Mouse (Mus musculus) lung, postnatal 4 days (tissue): ENCODE measurements around the gene Wee1.
A peak's percentile ranks its signal among the peaks of the same experiment; 100 is the strongest.
"Not testable (repeated sequence)": the region's sequence is repeated elsewhere in the genome, so short reads cannot be mapped to it uniquely, and the experiment has no call there.

ENCODE experiments used
- DNase-seq, 2 experiments: peaks; one replicate each; pipeline ENCODE4 v3.0.0; 2021

Wee1 gene

DNA sequence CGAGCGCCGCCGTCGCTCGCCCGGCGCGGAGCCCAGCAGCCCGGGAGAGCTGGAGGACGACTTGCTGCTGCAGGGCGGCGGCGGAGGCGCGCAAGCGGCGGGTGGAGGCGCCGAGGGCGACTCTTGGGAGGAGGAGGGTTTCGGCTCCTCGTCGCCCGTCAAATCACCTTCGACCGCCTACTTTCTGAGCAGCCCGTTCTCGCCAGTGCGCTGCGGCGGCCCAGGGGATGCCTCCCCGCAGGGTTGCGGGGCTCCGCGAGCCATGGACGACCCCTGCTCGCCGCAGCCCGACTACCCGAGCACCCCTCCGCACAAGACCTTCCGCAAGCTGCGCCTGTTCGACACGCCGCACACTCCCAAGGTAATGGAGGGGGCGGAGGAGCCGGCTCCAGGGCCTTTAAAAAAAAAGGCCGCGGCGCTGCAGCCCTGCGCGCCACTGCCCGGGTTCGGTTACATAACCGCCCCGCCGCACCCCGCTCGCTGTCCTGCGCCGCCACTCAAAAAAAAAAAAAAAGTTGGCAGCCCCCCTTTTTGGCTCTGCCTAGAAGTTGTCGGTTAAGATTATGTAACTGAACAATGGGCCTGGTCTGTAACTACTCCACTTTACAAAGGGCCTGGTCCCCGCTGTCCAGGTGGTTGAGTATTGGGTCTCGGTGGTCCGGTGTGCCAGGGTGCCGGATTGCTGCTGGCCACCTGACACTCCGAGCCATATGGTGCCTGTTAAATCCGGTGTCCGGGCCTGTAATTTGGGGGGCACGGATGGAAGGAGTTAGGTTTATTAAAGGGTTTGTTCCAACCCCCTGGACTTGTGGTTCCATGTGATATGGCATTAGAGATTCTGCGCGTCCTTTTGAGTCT, 948 bp downstream of the Wee1 start:
- DNase-seq, result peak; percentile 71 to 86

DNA sequence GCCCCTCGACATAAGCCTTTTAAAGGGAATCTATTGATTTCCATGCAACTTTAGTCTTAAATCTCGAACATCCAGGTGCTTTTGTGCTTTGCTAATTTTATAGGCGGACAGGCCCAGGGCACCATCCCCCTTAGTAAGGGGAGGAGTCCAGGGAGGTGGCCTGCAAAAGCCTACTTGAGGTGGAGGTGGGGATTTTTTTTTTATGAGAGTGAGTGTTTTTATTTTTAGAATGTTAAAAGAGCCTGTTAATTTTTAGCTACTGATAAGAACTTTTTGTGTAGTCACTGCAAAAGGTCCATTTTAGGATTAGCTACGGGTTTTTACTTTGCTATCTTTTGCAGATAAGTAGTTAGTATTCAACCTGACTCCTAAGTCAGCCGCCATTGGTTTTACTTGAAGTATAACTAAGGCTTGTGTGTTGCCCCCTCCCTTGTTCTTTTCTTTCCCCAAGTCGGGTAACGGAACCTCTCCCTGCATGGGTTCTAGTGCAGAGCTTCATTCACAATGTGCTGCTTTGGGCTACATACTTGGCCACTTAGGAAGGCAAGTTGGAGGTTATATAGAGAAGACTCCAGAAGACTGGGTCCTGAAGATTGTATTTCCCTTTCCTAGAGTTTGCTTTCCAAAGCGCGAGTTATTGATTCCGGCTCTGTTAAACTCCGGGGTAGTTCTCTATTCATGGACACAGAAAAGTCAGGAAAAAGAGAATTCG, 2.2 kb downstream of the Wee1 start:
- DNase-seq, result peak; percentile 13 to 42

DNA sequence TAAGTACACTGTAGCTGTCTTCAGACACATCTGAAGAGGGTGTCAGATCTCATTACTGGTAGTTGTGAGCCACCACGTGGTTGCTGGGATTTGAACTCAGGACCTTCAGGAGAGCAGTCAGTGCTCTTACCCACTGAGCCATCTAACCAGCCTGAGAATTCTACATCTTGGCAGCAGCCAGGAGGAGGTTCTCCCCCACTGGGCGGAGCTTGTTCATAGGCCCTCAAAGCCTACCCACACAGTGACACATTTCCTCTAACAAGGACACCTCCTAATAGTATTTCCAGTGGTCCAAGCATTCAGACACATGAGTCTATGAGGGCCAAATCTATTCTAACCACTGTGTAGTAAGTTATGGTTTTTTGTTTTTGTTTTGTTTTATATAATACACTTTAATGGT, 6.7 kb downstream of the Wee1 start:
- no peak for DNase-seq

DNA sequence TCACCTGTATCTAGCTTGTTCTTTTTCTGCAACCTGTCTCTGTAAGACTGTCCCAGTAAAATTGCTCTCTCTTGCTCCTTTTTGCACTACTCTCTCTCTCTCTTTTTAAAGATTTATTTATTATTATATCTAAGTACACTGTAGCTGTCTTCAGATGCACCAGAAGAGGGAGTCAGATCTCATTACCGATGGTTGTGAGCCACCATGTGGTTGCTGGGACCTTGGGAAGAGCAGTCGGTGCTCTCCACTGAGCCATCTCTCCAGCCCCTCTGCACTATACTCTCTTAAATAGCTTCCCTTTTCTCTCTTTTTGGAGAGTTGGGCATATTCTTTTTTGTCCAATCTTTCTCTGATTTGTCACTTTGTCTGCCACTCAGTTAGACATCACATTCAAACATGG, 10.4 kb downstream of the Wee1 start:
- not testable (repeated sequence) for DNase-seq

DNA sequence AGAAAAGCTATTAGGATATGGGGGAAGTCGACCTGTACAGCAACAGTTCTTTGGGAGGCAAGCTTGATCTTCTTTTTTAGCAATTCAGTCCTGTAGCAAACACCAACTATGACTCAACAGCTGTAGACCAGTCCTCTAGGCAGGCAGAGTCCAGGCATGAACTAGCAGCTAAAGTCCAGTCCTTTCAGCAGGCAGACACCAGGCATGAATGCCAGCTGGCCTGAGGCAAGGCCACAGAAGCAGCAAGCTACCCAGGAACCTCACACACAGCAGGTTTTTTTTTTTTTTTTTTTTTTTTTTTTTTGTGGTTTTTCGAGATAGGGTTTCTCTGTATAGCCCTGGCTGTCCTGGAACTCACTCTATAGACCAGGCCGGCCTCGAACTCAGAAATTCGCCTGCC, 12.1 kb downstream of the Wee1 start:
- no peak for DNase-seq

DNA sequence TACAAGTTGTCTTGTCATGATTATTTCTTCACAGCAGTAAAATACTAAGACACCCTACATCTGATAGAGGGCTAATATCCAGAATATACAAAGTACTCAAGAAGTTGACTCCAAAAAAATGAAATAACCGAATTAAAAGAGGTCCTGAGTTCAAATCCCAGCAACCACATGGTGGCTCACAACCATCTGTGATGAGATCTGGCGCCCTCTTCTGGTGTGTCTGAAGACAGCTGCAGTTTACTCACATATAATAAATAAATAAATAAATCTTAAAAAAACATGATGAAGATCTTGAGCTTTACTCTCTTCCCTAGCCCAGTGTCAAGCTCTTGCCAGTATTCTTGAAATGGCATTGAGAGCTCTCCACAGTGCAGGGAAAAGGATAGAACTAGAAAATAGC, 16.7 kb downstream of the Wee1 start:
- no peak for DNase-seq

DNA sequence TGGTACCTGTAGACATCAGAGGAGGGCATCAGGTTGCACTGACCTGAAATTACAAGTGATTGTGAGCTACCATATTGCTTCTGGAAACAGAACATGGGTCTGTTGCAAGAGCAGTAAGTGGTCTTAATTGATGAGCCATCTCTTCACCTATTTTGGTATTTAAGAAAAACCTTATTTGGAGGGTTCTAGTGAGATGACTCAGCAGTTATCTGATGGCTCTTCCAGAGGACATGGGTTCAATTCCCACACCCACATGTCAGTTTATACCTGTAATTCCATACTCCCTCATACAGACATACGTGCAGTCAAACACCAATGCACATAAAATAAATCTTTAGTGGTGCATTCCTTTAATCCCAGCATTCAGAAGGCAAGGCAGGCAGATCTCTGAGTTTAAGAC, 22.0 kb downstream of the Wee1 start:
- DNase-seq, result no peak

DNA sequence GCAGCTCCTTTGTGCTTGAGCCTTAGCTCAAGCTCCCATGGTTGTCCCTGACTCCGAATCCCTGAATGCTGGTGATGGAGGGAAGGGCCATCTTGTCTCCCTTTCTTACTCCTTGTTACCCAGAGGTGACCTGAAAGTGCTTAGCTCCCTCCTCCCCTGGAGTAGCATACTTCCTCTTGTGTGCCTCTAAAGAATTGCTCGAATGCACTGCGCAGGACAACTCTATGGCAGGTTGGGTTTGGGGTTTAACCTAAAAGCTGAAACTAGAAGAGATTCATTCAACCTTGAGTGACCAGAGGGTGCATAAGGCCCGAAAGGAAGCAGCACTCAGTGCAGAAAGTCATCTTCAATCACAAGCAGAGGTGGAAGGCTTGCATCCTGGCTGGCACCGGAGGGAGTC, 31.0 kb downstream of the Wee1 start:
- DNase-seq, result no peak

DNA sequence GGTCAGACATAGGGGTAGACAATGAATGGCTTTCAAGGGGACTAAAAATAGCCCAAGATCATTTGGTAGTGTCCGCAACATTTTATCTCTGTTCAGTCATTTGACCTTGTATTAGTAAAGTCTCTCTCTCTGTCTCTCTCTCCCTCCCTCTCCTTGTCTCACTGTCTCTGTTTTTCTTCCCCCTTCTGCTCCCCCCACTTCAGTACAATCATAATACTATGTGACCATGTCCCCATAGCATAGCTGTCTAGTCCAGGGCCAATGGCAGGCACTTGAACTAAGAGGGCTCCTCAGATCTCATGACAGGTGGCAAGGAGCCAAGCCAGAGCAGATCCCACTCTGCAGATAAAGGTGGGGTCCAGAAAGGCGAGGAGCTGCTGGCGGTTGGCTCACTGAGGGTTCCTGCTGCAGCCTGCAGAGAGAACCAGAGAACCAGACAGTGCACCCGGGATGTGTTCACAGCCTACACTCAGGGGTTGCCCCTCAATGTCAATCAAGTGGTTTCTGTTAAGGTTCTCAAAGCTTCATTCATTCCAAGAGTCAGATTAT, 34.9 kb downstream of the Wee1 start:
- peak; percentile 22 to 49 for DNase-seq

DNA sequence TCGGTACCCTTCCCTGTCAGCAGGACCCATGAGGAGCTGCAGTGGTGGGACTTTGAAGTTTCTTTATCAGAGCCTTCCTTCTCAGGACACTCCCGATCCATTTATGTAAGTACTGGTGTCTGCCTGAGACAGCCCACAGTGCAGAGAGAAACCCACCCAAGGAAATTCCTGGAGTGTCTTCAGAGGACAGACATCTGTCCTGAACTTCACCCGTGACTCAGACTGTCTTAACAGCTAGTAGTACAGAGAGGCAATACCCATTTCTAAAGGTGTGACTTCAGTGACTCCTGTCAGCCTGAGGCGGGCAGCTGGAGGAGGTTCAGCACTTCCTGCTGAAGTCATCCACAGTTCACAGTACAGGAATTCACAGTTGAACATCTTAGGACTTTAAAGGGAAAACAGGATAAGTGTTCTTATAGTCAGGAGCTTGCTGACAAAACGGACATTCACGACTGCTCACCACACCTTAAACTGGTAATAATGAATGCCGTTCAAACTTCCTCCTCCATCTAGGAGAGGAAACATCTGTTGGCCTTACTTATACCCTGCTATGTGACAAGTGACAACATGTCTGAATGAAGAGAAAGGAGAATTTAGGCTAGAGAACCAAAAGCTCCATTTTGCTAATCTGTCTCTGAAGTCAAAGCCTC, 35.5 kb downstream of the Wee1 start:
- DNase-seq, result peak; percentile 32 to 44

DNA sequence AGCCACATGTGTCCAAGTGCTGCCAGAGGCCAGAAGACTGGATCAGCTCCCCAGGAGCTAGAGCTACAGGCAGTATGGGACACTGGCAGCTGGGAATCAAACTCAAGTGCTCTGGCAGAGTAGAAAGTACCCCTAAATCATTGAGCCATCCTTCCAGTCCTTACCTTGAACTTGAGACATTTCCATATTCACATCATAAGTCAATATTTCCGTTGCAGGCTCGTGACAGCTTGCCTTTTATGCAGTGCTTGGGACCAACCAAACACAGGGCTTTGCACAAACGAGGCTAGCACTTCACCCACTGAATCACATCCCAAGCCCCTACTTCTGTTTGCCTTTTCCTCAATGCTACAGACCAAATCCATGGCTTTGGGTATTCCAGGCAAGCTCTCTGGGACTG, 36.2 kb downstream of the Wee1 start:
- DNase-seq, result no peak

DNA sequence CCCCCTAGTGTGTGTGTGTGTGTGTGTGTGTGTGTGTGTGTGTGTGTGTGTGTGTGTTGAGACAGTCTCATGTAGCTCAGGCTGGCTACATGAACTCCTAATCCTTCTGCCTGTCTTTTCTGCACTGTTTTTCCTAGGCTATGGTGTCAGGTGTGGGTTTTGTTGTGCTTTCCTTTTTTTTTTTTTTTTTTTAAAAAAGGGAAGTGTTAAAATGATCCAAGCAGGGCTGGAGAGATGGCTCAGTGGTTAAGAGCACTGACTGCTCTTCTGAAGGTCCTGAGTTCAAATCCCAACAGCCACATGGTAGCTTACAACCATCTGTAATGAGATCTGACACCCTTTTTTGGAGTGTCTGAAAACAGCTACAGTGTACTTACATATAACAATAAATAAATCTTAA, 38.3 kb downstream of the Wee1 start:
- DNase-seq, result not testable (repeated sequence)

DNA sequence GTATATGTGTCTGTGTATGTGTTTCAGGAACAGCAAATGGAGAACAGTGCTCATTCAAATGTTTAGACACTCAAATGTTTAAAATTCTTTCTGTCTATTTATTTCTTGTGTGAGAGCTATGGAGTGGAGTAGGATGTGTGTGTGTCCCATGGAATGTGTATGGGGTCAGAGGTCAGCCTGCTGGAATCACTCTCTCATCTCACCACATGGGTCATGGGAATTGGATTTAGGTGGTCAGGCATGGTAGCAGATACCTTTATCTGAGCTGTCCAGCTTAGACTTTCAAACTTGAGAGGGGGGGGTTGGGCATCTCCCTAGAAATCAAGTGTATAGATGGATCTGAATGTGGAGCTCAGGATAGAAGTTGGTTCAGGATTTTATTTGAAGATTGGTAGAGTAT, 38.8 kb downstream of the Wee1 start:
- no peak for DNase-seq

DNA sequence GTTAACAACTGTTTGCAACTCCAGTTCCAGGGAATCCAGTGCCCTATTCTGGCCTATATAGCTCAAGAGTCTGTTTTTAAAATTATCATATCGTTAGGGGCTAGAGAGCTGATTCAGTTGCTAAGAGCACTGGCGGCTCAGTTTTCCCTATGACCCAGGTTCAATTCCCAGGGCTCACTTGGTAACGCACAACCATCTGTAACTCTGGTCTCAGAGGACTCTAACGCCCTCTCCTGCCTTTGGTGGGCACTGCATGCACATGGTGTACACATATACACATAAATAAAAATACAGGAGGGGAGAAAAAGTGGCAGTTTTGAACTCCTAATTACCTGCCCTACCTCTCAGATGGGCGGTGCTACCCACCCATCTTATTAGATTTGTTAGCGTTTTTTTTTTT, 41.2 kb downstream of the Wee1 start:
- no peak for DNase-seq

DNA sequence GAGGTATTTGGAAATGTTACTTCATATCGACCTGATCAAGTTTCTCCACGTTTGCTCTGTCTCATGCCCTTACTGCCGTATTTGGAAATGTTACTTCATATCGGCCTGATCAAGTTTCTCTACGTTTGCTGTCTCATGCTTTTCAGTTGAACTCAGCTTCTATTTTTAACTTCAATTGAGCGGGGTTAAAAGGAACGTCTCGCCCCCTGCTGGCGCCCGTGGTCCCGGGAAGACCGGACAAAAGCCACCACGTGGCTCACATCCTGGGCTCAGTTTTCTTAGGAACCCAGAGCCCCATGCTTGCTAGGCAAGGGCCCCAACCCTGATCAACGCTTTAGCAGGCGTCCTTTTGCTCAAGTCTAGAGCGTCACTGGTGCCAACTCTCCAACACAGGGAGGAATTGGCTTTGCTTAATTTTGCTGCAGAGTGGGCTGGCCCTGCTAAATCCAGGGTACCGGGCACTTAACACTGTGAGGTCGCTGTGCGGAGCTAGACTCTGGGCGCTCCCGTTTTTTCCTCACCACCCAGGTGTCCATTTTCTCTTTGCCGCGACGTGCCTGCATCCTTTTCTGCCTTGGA, 42.3 kb downstream of the Wee1 start:
- peak; percentile 91 to 92 for DNase-seq

DNA sequence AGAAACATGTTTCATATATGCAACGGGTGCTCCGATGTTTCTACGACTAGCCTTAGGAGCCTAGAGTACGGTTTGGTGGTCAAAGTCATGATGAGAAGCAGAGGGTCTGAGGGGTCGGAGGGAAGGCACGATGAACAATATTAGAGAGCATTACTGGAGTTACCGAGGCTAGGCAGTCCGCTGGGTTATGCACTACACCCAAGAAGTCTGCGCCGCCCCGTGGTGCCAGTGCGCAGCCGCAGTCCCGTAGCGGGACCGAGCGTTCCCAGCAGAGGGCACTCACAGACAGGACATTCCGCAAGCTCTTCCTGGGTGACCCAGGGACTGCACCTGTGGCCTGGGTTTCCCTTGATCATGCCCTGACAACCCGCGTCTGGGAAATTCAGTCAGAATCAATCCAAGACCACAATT, 42.9 kb downstream of the Wee1 start:
- peak; percentile 94 to 97 for DNase-seq

DNA sequence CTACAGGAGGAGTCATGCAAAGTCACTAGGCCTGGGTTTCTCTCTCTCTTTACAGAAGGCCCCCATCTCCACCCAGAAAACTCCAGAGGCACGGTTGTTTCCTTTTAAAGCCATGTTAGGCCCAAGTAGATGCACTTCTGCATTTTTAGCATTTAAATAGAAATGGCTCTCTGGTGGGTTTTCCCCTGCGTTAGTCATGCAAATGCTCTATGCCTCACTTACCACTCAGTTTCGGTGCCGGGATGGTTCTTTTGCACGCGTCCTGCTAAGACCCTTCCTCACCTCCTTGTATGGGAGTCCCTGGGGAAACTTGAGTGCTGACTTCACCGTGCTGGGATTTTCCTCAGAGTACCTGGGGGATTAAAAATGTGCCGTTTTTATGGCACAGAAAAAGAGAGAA, 44.4 kb downstream of the Wee1 start:
- DNase-seq, result peak in 1 of 2 experiments; percentile 16

DNA sequence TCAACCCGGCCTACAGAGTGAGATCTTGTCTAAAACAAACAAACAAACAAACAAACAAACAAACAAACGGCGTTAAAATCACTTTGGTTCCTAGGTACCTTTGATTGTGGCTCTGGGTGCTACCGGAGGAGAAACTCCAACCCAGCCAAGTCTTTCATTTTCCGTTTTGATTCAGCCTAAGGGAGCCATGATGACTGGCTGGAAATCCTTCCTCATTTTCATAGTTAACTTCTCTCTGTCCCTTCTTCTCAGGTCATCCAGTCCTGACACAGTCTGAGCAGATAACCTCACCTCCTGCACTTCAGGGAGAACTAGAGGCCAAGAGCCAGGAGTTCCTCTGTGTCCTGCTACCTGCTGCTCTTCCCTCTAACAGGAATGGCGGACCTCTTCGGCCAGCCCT, 57.4 kb downstream of the Wee1 start:
- no peak for DNase-seq

DNA sequence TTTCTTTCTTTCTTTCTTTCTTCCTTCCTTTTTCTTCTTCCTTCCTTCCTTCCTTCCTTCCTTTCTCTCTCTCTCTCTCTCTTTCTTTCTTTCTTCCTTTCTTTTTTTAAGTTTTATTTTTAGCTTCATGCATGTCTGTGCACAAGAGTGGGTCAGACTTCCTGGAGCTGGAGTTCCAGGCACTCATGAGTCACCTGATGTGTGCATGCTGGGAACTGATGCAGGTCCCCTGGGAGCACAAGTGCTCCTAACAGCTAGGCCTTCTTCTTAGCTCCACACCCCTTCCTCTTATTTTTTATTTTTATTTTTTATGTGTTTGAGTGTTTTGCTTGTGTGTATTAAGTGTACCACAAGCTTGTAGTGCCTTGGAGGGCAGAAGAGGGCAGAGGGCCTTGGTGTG, 58.8 kb downstream of the Wee1 start:
- DNase-seq, result no peak

DNA sequence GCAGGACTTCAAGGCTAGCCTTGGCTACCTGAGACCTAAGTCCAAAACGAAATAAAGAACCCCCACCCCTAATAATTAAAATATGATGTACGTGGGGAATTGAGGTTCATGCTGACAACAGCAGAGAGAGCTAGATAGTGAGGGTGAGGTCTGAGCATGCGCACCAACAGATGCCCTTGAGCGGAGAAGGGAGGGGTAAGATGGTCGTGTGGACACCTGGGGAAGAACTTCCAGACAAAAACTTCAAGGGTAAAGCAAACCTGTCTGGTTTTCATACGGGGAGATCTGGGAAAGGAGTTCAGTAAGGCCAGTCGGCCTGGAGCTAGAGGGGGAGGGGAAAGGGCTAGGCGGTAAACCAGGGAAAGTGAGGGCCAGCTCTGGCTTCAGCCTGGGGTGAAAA, 59.6 kb downstream of the Wee1 start:
- no peak for DNase-seq

DNA sequence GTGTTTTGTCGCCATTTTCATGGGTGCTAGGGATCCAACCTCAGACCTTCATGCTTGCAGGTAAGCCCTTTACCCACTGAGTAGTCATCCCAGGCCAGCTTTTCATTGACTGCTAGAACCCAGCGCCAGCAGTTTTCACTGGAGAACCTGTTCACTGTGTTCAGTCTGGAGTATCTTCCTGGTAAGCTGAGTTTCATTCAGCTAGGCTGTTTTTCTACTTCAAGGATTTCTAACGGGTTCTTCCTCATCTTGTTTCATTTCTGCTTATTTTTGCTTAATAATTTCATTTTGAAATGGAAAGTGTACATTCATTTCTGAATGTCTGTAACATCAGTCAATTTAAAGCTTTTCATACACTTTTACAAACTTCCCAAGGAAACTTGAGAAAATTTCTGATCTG, 62.8 kb downstream of the Wee1 start:
- DNase-seq, result no peak

DNA sequence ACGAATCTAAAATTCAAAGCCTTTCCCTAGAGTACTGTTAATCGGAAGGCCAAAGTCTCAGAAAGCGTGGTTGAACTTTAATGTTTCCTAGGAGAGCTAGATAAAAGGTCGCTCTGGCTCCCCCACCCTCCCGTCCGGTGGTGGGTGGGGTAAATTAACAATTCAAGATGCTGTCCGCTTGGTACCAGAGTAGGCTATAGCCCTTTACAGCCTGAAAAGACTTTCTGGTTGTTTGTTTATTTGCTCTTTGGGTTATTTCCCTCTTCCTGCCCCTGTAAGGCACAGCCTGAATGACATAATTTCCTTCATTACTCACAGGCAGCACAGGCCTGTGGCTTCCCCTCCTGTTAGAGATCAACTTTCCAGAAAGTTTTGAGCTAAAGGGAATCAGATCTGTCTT, 68.1 kb downstream of the Wee1 start:
- DNase-seq, result peak; percentile 15 to 32
